Mouse (Mus musculus) lung, embryonic 16.5 days (tissue): ENCODE data around the gene Usp21. TPM values are rescaled to one million over a fixed set of nuclear protein-coding genes. Genes with fewer than 3 reads are reported as not detected.
"Not testable (repeated sequence)": the region's sequence is repeated elsewhere in the genome, so short reads cannot be mapped to it uniquely, and the experiment has no call there.

Experiments used
- ATAC-seq: fragments of 200-750 bp; cut with Nextera tagmentation; 2 replicates; pipeline ENCODE4 v1.8.0; 2017; ENCODE audit warnings: low read depth, mild to moderate bottlenecking, moderate library complexity
- H3K27ac ChIP-seq: fragments of 300-500 bp; sonication (generic); 2 replicates; pipeline ENCODE4 v1.5.1; 2014; ENCODE audit warnings: mild to moderate bottlenecking, control low read depth, low read length
- H3K27me3 ChIP-seq: fragments of 300-500 bp; sonication (generic); 2 replicates; pipeline ENCODE4 v1.6.1; 2014; ENCODE audit warnings: low read depth, low read length, mixed read lengths; ENCODE audit not compliant: control insufficient read depth, insufficient read depth
- H3K36me3 ChIP-seq: fragments of 300-500 bp; sonication (generic); 2 replicates; pipeline ENCODE4 v1.6.1; 2014; ENCODE audit warnings: low read length; ENCODE audit not compliant: control insufficient read depth, insufficient read depth
- H3K4me1 ChIP-seq: fragments of 300-500 bp; sonication (generic); replicated peaks from 2 replicates; pipeline ENCODE4 v1.6.1; 2014; ENCODE audit warnings: low read length, mixed read lengths; ENCODE audit not compliant: control insufficient read depth, insufficient read depth
- H3K4me2 ChIP-seq: fragments of 300-500 bp; sonication (generic); 2 replicates; pipeline ENCODE4 v1.6.1; 2014; ENCODE audit warnings: low read depth, low read length, control low read depth
- H3K4me3 ChIP-seq: fragments of 300-500 bp; sonication (generic); 2 replicates; pipeline ENCODE4 v1.5.1; 2014; ENCODE audit warnings: mild to moderate bottlenecking, low read length, control low read depth
- H3K9ac ChIP-seq: fragments of 300-500 bp; sonication (generic); 2 replicates; pipeline ENCODE4 v1.6.1; 2014; ENCODE audit warnings: low read length, control low read depth
- H3K9me3 ChIP-seq: fragments of 300-500 bp; sonication (generic); 2 replicates; pipeline ENCODE4 v1.6.1; 2016; ENCODE audit warnings: low read length; ENCODE audit not compliant: control insufficient read depth
- WGBS: fragments of 180-500 bp; shearing (Covaris S2); extraction: QIAGEN DNeasy Blood & Tissue Kit; methylation state at CpG from one replicate; pipeline ENCODE4 v1.1.7; 2014; 5-methylcytosine and 5-hydroxymethylcytosine counted together
- polyA plus RNA-seq: library from polyadenylated mRNA; unstranded; fragments of >200 nt; fragmentation: Nextera tagmentation; extraction: Ambion mirVana; gene quantifications from 2 replicates; pipeline ENCODE4 v1.2.1, GENCODE M21; 2015

Usp21 gene
- polyA plus RNA-seq, 1 experiment from 2014 or later: 76.0 TPM

DNA sequence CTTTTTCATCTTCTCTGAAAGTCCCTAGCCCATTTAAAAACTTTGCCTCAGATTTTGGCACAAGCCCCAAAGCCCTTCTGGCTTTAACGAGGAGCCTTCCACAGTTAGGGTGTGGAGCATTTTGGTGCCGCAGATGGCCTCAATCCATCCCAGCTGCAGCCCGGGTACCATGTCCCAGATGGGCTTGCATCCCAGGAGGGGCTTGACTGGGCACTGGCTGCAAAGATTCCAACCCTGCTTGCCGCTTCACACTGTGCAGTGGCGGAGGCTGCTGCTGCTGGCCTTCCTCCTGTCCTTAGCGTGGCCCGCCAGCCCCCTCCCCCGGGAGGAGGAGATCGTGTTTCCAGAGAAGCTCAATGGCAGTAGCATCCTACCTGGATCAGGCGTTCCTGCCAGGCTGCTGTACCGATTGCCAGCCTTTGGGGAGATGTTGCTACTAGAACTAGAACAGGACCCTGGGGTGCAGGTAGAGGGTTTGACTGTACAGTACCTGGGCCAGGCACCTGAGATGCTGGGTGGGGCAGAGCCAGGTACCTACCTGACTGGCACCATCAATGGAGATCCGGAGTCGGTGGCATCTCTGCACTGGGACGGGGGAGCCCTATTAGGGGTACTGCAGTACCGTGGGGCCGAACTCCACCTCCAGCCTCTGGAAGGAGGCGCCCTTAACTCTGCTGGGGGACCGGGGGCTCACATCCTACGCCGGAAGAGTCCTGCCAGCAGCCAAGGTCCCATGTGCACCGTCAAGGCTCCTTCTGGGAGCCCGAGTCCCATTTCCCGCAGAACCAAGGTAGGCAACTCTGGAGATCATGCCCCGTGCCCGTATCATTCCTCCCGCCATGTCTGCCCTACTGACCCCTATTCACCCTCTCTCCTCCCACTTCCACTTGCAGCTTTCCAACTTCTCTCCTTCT lies 36.9 kb downstream of the Usp21 start, which contains the start of gene Ndufs2:
Gene Ndufs2 (minus strand): TSS at position 709 of the 914 bp plus-strand sequence.
- Histone ChIP-seq H3K4me3 (peak within 1 kb of the TSS; percentile 42), H3K36me3 (no peaks in the 10 kb centered on the region), H3K4me1 (peaks cover 43% of the 10 kb centered on the region), H3K4me2 (peak within 1 kb of the TSS; percentile 60), H3K27me3 (no peaks in the 10 kb centered on the region), H3K9me3 (no peaks in the 10 kb centered on the region), H3K27ac (peak within 1 kb of the TSS; percentile 96), H3K9ac (peak within 1 kb of the TSS; percentile 34)
- 19% methylated on average over 26 of the region's 26 CpGs for WGBS
- no peak for ATAC-seq

DNA sequence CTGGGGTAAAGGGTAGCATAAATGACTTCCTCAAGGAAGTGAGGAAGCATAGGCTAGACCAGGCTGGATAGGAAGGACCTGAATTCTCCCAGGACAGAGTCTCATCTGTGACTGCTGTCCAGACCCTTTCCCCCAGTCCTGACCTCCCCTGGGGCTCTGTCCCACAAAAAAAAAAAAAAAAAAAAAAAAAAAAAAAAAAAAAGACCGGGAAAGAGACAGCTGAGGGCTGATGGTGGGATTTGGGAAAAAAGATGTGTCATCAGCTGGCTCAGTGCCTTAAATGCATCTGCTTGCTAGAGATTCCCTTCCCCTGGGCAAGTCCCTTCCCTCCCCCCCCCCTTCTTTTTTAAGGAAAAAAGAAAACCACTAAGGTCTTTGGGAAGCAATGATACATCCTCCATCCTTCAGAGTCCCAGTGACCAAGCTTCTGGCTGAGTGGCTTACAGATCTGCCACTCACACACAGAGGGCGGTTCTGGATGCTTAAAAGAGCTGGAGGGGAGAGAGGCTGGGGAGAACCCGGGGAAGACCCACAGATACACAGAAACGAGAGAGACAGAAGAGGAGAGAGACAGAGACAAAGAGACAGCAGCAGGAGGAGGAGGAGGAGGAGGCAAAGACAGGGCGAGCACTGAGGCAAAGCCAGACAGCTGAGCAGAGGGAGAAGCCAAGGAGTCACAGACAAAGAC lies 37.7 kb downstream of the Usp21 start, which contains the start of gene Adamts4:
Gene Adamts4 (plus strand): TSS at position 509 of the 688 bp plus-strand sequence.
- Histone ChIP-seq H3K27me3 (no peaks in the 10 kb centered on the region), H3K4me2 (peak within 1 kb of the TSS; percentile 60), H3K36me3 (peaks cover 2% of the 10 kb centered on the region; the same call in 1 of the 2 replicates), H3K9ac (peak within 1 kb of the TSS; percentile 34), H3K9me3 (no peaks in the 10 kb centered on the region), H3K4me1 (peaks cover 48% of the 10 kb centered on the region), H3K27ac (peak within 1 kb of the TSS; percentile 96), H3K4me3 (peak within 1 kb of the TSS; percentile 42)
- ATAC-seq: no peak
- WGBS: 14% methylated on average over 5 of the region's 5 CpGs

DNA sequence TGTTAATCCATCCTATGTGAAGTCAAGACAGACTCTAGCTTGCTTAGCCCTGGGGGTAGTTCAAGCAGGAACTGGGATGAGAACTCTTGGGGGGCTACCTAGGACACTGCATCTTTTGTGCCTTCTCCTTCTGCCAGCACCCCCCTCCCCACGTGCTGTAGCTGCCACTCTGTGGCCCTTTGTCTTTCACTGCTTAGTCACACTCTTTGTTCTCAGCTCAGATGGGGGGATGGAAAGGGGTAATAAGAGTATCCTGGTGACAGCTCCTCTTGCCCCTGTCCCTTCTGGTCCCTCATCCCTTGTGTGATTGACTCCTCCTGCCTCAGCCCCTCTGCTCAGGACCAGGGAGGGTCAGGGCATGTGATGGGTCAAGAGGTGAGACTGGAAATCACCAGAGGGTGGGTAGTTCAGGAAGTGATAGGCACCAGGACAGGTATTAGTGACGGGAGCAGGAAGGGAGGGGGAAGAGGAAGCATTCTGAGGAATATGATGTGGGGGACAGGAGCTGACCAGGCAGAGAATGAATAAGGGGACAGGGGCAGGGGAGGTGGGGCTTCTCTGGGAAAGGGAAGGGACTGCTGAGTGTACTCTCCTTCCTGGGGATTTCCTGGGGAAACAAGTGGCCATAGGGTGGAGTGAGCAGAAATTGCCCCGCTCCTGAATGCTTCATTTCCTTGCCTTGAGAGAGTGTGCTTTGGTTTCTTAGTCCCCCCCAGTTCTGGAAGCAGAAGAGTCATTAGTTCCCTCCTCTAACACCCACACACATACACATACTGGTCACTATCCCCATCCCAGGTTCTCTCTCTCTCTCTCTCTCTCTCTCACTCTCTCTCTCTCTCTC lies 39.2 kb downstream of the Usp21 start:
- no peaks in the 10 kb centered on the region for H3K27me3 ChIP-seq
- no peak for ATAC-seq
- no peaks in the 10 kb centered on the region for H3K9me3 ChIP-seq
- H3K27ac ChIP-seq: peak overlapping the region; percentile 96
- 60% methylated on average over 3 of the region's 3 CpGs for WGBS
- peaks cover 48% of the 10 kb centered on the region for H3K4me1 ChIP-seq
- H3K4me3 ChIP-seq: no peak overlapping the region
- H3K9ac ChIP-seq: no peak overlapping the region
- peaks cover 11% of the 10 kb centered on the region; the same call in 1 of the 2 replicates for H3K36me3 ChIP-seq
- 0 out of 2 replicates have a peak overlapping the region, but pooled peaks have one; percentile 8 for H3K4me2 ChIP-seq

DNA sequence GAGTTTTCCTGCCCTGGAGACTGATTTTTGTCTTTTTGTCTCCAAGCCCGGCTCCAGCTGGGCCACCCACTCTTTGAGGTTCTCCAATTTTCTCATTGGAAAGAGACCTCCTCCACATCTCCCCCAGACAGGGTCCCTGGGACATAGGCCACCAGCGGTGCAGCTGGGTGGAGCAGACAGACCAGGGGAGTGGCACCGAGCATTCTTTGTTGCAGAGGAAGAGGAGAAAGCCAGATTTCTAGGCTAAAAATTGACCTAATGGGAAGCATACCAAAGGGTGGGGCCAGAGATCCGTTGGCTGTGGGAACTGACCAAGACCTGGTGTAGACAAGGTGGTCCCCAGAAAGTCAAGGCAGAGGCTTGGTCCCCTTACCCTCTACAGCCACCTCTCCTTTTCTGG lies 39.9 kb downstream of the Usp21 start:
- H3K27me3 ChIP-seq: no peaks in the 10 kb centered on the region
- H3K9ac ChIP-seq: peak overlapping the region; percentile 64; the same call in 1 of the 2 replicates
- peaks cover 48% of the 10 kb centered on the region for H3K4me1 ChIP-seq
- peaks cover 18% of the 10 kb centered on the region for H3K36me3 ChIP-seq
- peak overlapping the region; percentile 64 for H3K4me2 ChIP-seq
- H3K4me3 ChIP-seq: peak overlapping the region; percentile 93
- H3K27ac ChIP-seq: peak overlapping the region; percentile 96
- H3K9me3 ChIP-seq: no peaks in the 10 kb centered on the region
- no peak for ATAC-seq
- WGBS: 28% methylated on average over 4 of the region's 4 CpGs

DNA sequence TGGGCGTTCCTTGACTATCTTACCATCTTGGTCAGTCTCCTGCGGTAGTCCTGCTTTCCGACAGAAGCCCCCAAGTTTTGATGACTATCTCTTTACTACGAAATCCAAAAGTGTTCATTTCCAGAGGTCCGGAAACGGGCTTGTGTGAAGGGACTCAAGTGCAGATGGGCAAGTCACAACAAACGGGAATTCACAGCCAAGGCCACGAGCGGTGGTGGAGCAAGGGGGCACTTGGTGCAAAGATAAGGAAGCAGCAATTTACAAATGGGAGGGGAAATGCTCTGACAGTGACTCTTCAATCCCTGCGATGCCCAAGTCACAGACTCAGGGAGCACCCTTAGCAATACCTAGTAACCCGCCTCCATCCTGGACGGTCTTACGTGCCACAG lies 40.3 kb downstream of the Usp21 start:
- H3K36me3 ChIP-seq: peaks cover 21% of the 10 kb centered on the region
- no peaks in the 10 kb centered on the region for H3K9me3 ChIP-seq
- H3K9ac ChIP-seq: peak overlapping the region; percentile 64
- H3K27ac ChIP-seq: peak overlapping the region; percentile 96
- H3K27me3 ChIP-seq: no peaks in the 10 kb centered on the region
- H3K4me3 ChIP-seq: peak overlapping the region; percentile 93
- WGBS: 7% methylated on average over 13 of the region's 13 CpGs
- ATAC-seq: peak; percentile 3
- H3K4me1 ChIP-seq: peaks cover 48% of the 10 kb centered on the region
- peak overlapping the region; percentile 64 for H3K4me2 ChIP-seq

DNA sequence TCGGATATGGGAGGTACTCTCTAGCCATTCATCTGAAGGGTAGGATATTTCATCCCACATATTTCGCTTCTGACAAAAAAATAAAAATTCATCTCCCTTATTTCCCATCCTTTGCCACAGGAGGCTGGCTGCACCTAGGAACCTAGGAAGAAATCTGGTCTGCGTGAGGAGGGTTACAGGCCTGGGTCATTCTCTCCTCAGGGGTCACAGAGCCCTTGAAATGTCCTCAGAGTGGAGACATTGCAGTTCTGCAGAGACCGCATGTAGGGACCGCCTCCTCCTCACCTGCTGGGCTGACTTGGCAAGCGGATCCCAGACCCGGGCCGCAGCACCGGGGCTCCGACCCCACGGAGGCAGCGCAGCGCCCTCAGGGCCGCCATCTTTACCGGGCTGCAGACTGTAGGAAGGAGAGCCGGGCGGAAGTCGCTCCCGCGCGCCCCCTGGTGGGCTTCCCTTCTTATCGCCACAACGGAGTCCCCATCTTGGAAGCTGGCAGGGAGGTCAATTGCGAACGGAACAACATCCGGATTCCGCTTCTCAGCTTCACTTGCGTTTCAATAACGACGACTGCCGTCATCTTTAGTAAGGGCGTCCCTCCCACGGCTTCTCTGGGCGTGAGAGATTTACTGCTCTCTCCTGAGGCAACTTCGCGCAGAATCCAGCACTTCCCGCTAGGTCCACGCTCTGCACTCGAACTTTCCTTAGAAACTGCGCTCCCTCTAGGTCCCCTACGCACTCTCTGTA lies 40.9 kb downstream of the Usp21 start:
- 0% methylated on average over 41 of the region's 41 CpGs for WGBS
- H3K9me3 ChIP-seq: no peaks in the 10 kb centered on the region
- peak overlapping the region; percentile 93 for H3K4me3 ChIP-seq
- H3K4me1 ChIP-seq: peaks cover 45% of the 10 kb centered on the region
- peak overlapping the region; percentile 96 for H3K27ac ChIP-seq
- peak overlapping the region; percentile 94 for H3K9ac ChIP-seq
- no peaks in the 10 kb centered on the region for H3K27me3 ChIP-seq
- peak overlapping the region; percentile 81 for H3K4me2 ChIP-seq
- peaks cover 25% of the 10 kb centered on the region for H3K36me3 ChIP-seq
- ATAC-seq: peak; percentile 92

DNA sequence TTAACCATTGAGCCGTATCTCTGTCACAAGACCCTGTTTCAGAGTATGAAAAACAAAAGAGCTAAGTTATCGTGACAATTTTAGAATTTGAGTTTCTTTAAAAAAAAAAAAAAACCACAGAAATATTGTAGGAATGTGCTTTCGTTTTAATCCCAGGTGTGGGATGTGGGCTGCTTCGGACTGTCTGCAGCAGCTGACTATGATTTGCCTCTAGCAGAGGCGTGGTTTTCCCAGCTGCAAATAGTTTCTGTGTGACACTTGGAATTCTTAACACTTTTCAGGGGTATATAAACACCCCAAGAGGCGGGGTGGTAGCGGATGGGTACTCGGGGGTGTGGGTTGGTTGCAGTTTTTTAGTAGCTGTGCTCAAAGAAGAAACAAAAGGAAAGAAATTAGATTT lies 42.4 kb downstream of the Usp21 start:
- no peak overlapping the region for H3K4me2 ChIP-seq

DNA sequence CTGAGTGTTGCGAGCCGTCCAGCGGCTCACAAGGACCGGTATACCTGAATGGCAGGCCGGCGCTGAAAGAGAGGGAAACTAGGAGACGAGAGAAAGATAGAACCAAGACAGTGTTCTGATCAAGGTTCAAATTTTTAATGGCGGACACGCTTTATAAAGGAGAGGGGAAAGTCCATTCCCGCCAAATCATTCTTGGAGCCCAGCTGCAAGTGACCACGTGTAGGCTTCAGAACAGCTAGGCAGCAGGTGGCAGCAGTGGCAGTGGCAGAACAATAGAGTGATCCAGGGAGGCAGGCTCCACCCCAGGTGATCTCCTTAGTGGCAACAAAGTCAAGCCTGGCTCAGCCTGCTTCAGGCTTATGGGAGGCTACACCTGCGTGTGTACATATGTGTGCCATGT lies 45.8 kb downstream of the Usp21 start:
- 84% methylated on average over 12 of the region's 12 CpGs for WGBS
- H3K9ac ChIP-seq, ATAC-seq, H3K4me2 ChIP-seq, H3K4me3 ChIP-seq, H3K4me1 ChIP-seq, H3K9me3 ChIP-seq, H3K27ac ChIP-seq, H3K27me3 ChIP-seq: not testable (repeated sequence)
- H3K36me3 ChIP-seq: peaks cover 57% of the 10 kb centered on the region

More for the DNA sequence above, 42.4 kb downstream of the Usp21 start:
- Histone ChIP-seq H3K27ac (no peak overlapping the region), H3K4me1 (peaks cover 32% of the 10 kb centered on the region), H3K4me3 (no peak overlapping the region), H3K27me3 (no peaks in the 10 kb centered on the region), H3K9me3 (no peaks in the 10 kb centered on the region), H3K36me3 (peaks cover 31% of the 10 kb centered on the region), H3K9ac (no peak overlapping the region)
- ATAC-seq: no peak
- WGBS: 77% methylated on average over 8 of the region's 8 CpGs
